Mouse (Mus musculus): ENCODE results near the gene Plxdc2. TPM values are rescaled to one million over a fixed set of nuclear protein-coding genes. Genes with fewer than 3 reads are reported as not detected.

Gene Plxdc2
- polyA plus RNA-seq, 1 experiment from 2014 or later = 31.8 TPM

GRCm38 (mm10) chr2:16414340-16414976 is 58.4 kb downstream of the Plxdc2 start:
- DNase-seq (ENCODE audit: low spot score) = no peak

GRCm38 (mm10) chr2:16439030-16439429 is 82.9 kb downstream of the Plxdc2 start:
- DNase-seq (ENCODE audit: low spot score) = no peak

- no peak for DNase-seq (ENCODE audit: low spot score)
Observed at GRCm38 (mm10) chr2:16442643-16443042, 86.5 kb downstream of the Plxdc2 start.

- DNase-seq (ENCODE audit: low spot score) = no peak
Observed at GRCm38 (mm10) chr2:16447936-16448335, 91.8 kb downstream of the Plxdc2 start.

GRCm38 (mm10) chr2:16450838-16451665 is 94.9 kb downstream of the Plxdc2 start:
- no peak for DNase-seq (ENCODE audit: low spot score)

GRCm38 (mm10) chr2:16451666-16452009 is 95.5 kb downstream of the Plxdc2 start:
- no peak for DNase-seq (ENCODE audit: low spot score)

- peak; percentile 3 for DNase-seq (ENCODE audit: low spot score)
Observed at GRCm38 (mm10) chr2:16452080-16452479, 96.0 kb downstream of the Plxdc2 start.

GRCm38 (mm10) chr2:16456264-16456780 is 100.2 kb downstream of the Plxdc2 start:
- no peak for DNase-seq (ENCODE audit: low spot score)

- no peak for DNase-seq (ENCODE audit: low spot score)
Observed at GRCm38 (mm10) chr2:16459490-16459889, 103.4 kb downstream of the Plxdc2 start.

GRCm38 (mm10) chr2:16470099-16470498 is 114.0 kb downstream of the Plxdc2 start:
- no peak for DNase-seq (ENCODE audit: low spot score)

GRCm38 (mm10) chr2:16483943-16484342 is 127.8 kb downstream of the Plxdc2 start:
- peak; percentile 28 for DNase-seq (ENCODE audit: low spot score)

GRCm38 (mm10) chr2:16485970-16486369 is 129.9 kb downstream of the Plxdc2 start:
- DNase-seq (ENCODE audit: low spot score) = no peak

- peak; percentile 2 for DNase-seq (ENCODE audit: low spot score)
Observed at GRCm38 (mm10) chr2:16491242-16491641, 135.1 kb downstream of the Plxdc2 start.

- no peak for DNase-seq (ENCODE audit: low spot score)
Observed at GRCm38 (mm10) chr2:16502843-16503242, 146.7 kb downstream of the Plxdc2 start.

- no peak for DNase-seq (ENCODE audit: low spot score)
Observed at GRCm38 (mm10) chr2:16507540-16508230, 151.6 kb downstream of the Plxdc2 start.

- DNase-seq (ENCODE audit: low spot score) = no peak
Observed at GRCm38 (mm10) chr2:16518148-16518547, 162.0 kb downstream of the Plxdc2 start.

GRCm38 (mm10) chr2:16523427-16523826 is 167.3 kb downstream of the Plxdc2 start:
- no peak for DNase-seq (ENCODE audit: low spot score)

- DNase-seq (ENCODE audit: low spot score) = no peak
Observed at GRCm38 (mm10) chr2:16532244-16532643, 176.1 kb downstream of the Plxdc2 start.

- no peak for DNase-seq (ENCODE audit: low spot score)
Observed at GRCm38 (mm10) chr2:16534566-16534965, 178.5 kb downstream of the Plxdc2 start.

- DNase-seq (ENCODE audit: low spot score) = no peak
Observed at GRCm38 (mm10) chr2:16541226-16541625, 185.1 kb downstream of the Plxdc2 start.

- no peak for DNase-seq (ENCODE audit: low spot score)
Observed at GRCm38 (mm10) chr2:16545207-16545606, 189.1 kb downstream of the Plxdc2 start.

- no peak for DNase-seq (ENCODE audit: low spot score)
Observed at GRCm38 (mm10) chr2:16559287-16559686, 203.2 kb downstream of the Plxdc2 start.

Measured in thymus, postnatal 0 days (tissue).